Mouse (Mus musculus): ENCODE measurements at regions not wholly inside any gene's neighbourhood (a gene's known extent, or its start where the extent isn't known, plus 50 kb on each side); places are given as distances from the start of the nearest gene placed in this dataset.

GRCm38 (mm10) chr1:92275388-92275787 is 79.9 kb upstream of the Hdac4 start:
- DNase-seq: no peak

GRCm38 (mm10) chr1:92273760-92274159 is 78.3 kb upstream of the Hdac4 start:
- no peak for DNase-seq

- no peak for DNase-seq
Observed at GRCm38 (mm10) chr1:92271676-92272291, 76.3 kb upstream of the Hdac4 start.

GRCm38 (mm10) chr1:92270486-92271058 is 75.1 kb upstream of the Hdac4 start:
- no peak for DNase-seq

GRCm38 (mm10) chr1:92269464-92269863 is 74.0 kb upstream of the Hdac4 start:
- peak; percentile 60 for DNase-seq

GRCm38 (mm10) chr1:92264941-92265340 is 69.4 kb upstream of the Hdac4 start:
- no peak for DNase-seq

- no peak for DNase-seq
Observed at GRCm38 (mm10) chr1:92259715-92260392, 64.4 kb upstream of the Hdac4 start.

GRCm38 (mm10) chr1:92258026-92258425 is 62.5 kb upstream of the Hdac4 start:
- no peak for DNase-seq

GRCm38 (mm10) chr1:92253086-92253485 is 57.6 kb upstream of the Hdac4 start:
- no peak for DNase-seq

- peak; percentile 33 for DNase-seq
Observed at GRCm38 (mm10) chr1:92250594-92251463, 55.3 kb upstream of the Hdac4 start.
